Mouse (Mus musculus): ENCODE results near the gene Fxn. TPM values are rescaled to one million over a fixed set of nuclear protein-coding genes. Genes with fewer than 3 reads are reported as not detected.

Gene Fxn
- polyA plus RNA-seq, 1 experiment from 2014 or later, result 65.0 TPM

- no peak overlapping the region for H3K4me3 ChIP-seq
- WGBS, result 92% methylated on average over 4 of the region's 4 CpGs
- no peak overlapping the region for H3K27ac ChIP-seq (replicated peaks)
- H3K4me1 ChIP-seq, result peaks cover 36% of the 10 kb centered on the region
- DNase-seq (ENCODE audit: low spot score), result no peak
- no peaks in the 10 kb centered on the region for H3K36me3 ChIP-seq (replicated peaks)
- H3K27me3 ChIP-seq (replicated peaks; ENCODE audit: low read depth, poor library complexity, severe bottlenecking), result peaks cover 43% of the 10 kb centered on the region
- H3K9me3 ChIP-seq, result no peaks in the 10 kb centered on the region
Measured at GRCm38 (mm10) chr19:24221455-24221854, 59.0 kb downstream of the Fxn start.

GRCm38 (mm10) chr19:24220795-24221445 lies 59.5 kb downstream of the Fxn start:
- 63% methylated on average over 14 of the region's 14 CpGs for WGBS
- peaks cover 38% of the 10 kb centered on the region for H3K27me3 ChIP-seq (replicated peaks; ENCODE audit: low read depth, poor library complexity, severe bottlenecking)
- H3K4me1 ChIP-seq, result peaks cover 36% of the 10 kb centered on the region
- no peak overlapping the region for H3K4me3 ChIP-seq
- no peaks in the 10 kb centered on the region for H3K9me3 ChIP-seq
- no peaks in the 10 kb centered on the region for H3K36me3 ChIP-seq (replicated peaks)
- no peak for DNase-seq (ENCODE audit: low spot score)
- no peak overlapping the region for H3K27ac ChIP-seq (replicated peaks)

- WGBS, result 74% methylated on average over 9 of the region's 9 CpGs
- no peak for DNase-seq (ENCODE audit: low spot score)
- Histone ChIP-seq H3K9me3 (no peaks in the 10 kb centered on the region), H3K27me3 (replicated peaks; ENCODE audit: low read depth, poor library complexity, severe bottlenecking) (peaks cover 19% of the 10 kb centered on the region), H3K4me3 (no peak overlapping the region), H3K36me3 (replicated peaks) (no peaks in the 10 kb centered on the region), H3K4me1 (peaks cover 18% of the 10 kb centered on the region), H3K27ac (replicated peaks) (no peak overlapping the region)
Measured at GRCm38 (mm10) chr19:24219011-24219410, 61.4 kb downstream of the Fxn start.

GRCm38 (mm10) chr19:24218291-24218690 lies 62.1 kb downstream of the Fxn start:
- peaks cover 11% of the 10 kb centered on the region for H3K27me3 ChIP-seq (replicated peaks; ENCODE audit: low read depth, poor library complexity, severe bottlenecking)
- H3K36me3 ChIP-seq (replicated peaks), result no peaks in the 10 kb centered on the region
- no peak overlapping the region for H3K4me3 ChIP-seq
- peaks cover 17% of the 10 kb centered on the region for H3K4me1 ChIP-seq
- H3K27ac ChIP-seq (replicated peaks), result no peak overlapping the region
- no peak for DNase-seq (ENCODE audit: low spot score)
- H3K9me3 ChIP-seq, result no peaks in the 10 kb centered on the region
- 46% methylated on average over 2 of the region's 2 CpGs for WGBS

- no peak for DNase-seq (ENCODE audit: low spot score)
- H3K9me3 ChIP-seq, result no peaks in the 10 kb centered on the region
- H3K36me3 ChIP-seq (replicated peaks), result no peaks in the 10 kb centered on the region
- H3K4me1 ChIP-seq, result peaks cover 22% of the 10 kb centered on the region
- H3K27ac ChIP-seq (replicated peaks), result no peak overlapping the region
- no peak overlapping the region for H3K4me3 ChIP-seq
- H3K27me3 ChIP-seq (replicated peaks; ENCODE audit: low read depth, poor library complexity, severe bottlenecking), result peaks cover 7% of the 10 kb centered on the region
Measured at GRCm38 (mm10) chr19:24217851-24218250, 62.6 kb downstream of the Fxn start.

GRCm38 (mm10) chr19:24216771-24217170 lies 63.6 kb downstream of the Fxn start:
- H3K4me3 ChIP-seq, result no peak overlapping the region
- H3K4me1 ChIP-seq, result peaks cover 24% of the 10 kb centered on the region
- no peaks in the 10 kb centered on the region for H3K9me3 ChIP-seq
- H3K27me3 ChIP-seq (replicated peaks; ENCODE audit: low read depth, poor library complexity, severe bottlenecking), result no peaks in the 10 kb centered on the region
- no peak for DNase-seq (ENCODE audit: low spot score)
- WGBS, result 90% methylated on average over 9 of the region's 9 CpGs
- no peaks in the 10 kb centered on the region for H3K36me3 ChIP-seq (replicated peaks)
- no peak overlapping the region for H3K27ac ChIP-seq (replicated peaks)

GRCm38 (mm10) chr19:24214939-24215338 lies 65.5 kb downstream of the Fxn start:
- WGBS, result 84% methylated on average over 7 of the region's 7 CpGs
- DNase-seq (ENCODE audit: low spot score), result no peak
- Histone ChIP-seq H3K9me3 (no peaks in the 10 kb centered on the region), H3K4me3 (no peak overlapping the region), H3K4me1 (peaks cover 26% of the 10 kb centered on the region), H3K36me3 (replicated peaks) (no peaks in the 10 kb centered on the region), H3K27me3 (replicated peaks; ENCODE audit: low read depth, poor library complexity, severe bottlenecking) (no peaks in the 10 kb centered on the region), H3K27ac (replicated peaks) (no peak overlapping the region)

GRCm38 (mm10) chr19:24213299-24213698 lies 67.1 kb downstream of the Fxn start:
- peak overlapping the region; percentile 45; the same call in 1 of the 2 replicates for H3K27ac ChIP-seq (replicated peaks)
- DNase-seq (ENCODE audit: low spot score), result peak; percentile 26

GRCm38 (mm10) chr19:24212552-24213249 lies 67.7 kb downstream of the Fxn start:
- H3K36me3 ChIP-seq (replicated peaks), result no peaks in the 10 kb centered on the region
- H3K4me3 ChIP-seq, result no peak overlapping the region
- 83% methylated on average over 12 of the region's 12 CpGs for WGBS
- peaks cover 14% of the 10 kb centered on the region for H3K4me1 ChIP-seq
- H3K27me3 ChIP-seq (replicated peaks; ENCODE audit: low read depth, poor library complexity, severe bottlenecking), result no peaks in the 10 kb centered on the region
- peak overlapping the region; percentile 45; the same call in 1 of the 2 replicates for H3K27ac ChIP-seq (replicated peaks)
- no peaks in the 10 kb centered on the region for H3K9me3 ChIP-seq
- no peak for DNase-seq (ENCODE audit: low spot score)

More at GRCm38 (mm10) chr19:24213299-24213698, 67.1 kb downstream of the Fxn start:
- Histone ChIP-seq H3K27me3 (replicated peaks; ENCODE audit: low read depth, poor library complexity, severe bottlenecking) (no peaks in the 10 kb centered on the region), H3K9me3 (no peaks in the 10 kb centered on the region), H3K4me1 (peaks cover 14% of the 10 kb centered on the region), H3K36me3 (replicated peaks) (no peaks in the 10 kb centered on the region), H3K4me3 (no peak overlapping the region)
- WGBS, result 41% methylated on average over 7 of the region's 7 CpGs

Other genes starting within 250 kb of the Fxn start
- 0.39 and 0.47 TPM in 2 replicates for gene Fam189a2, start 249.6 kb downstream of the Fxn start, polyA plus RNA-seq (2016; fragmentation: Nextera tagmentation; extraction: Ambion mirVana)
- gene Tjp2, start 55.6 kb downstream of the Fxn start, polyA plus RNA-seq (2016; fragmentation: Nextera tagmentation; extraction: Ambion mirVana), result 35.1 TPM in 2 replicates
- 43.4 and 46.2 TPM in 2 replicates for gene Fam122a, start 196.8 kb upstream of the Fxn start, polyA plus RNA-seq (2016; fragmentation: Nextera tagmentation; extraction: Ambion mirVana)

Data from embryonic facial prominence, embryonic 10.5 days (tissue).